Mouse (Mus musculus): ENCODE results near the gene Cela1.

DNA sequence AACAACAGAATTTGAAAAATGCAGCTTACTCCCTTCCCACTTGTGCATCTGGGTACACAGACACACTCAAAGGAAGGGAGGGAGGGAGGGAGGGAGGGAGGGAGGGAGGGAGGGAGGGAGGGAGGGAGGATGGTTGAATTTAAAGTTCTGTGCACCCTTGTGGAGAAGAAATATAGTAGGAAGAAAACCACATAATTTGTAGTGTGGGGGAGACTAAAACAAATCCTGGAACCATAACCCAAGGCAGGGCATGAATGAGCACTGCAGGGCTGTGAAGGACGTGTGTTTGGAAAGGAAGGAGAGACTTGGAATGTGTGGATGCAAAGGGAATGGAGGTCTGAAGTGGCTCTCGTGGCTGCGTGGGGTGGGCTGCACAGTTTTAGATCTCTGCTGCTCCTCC, 12.2 kb downstream of the Cela1 start:
- TF ChIP-seq CTCF (IDR thresholded peaks at IDR 0.05; ENCODE audit: borderline replicate concordance, insufficient read depth, low read depth, low read length) (no peak), POLR2A (IDR thresholded peaks at IDR 0.05; ENCODE audit: borderline replicate concordance, insufficient read depth, low read length) (no peak)

Data from cerebellum, adult 2 months (tissue).